Mouse (Mus musculus) embryonic stem cell, embryonic (primary cell): ENCODE data around the gene Olfr316.

Experiments used
- CTCF ChIA-PET, 4 experiments: fragments of 300-600 bp in 2 of 4; fragments of 350-600 bp in 2 of 4; sonication (Branson Sonifier 250); formaldehyde crosslinking; loops; one replicate each; lab custom pipeline; 2022; ENCODE audit warnings: inconsistent platforms in 2 of 4; lab: Charles Lee
- POLR2A ChIA-PET, 4 experiments: fragments of 300-600 bp in 2 of 4; fragments of 350-600 bp in 2 of 4; sonication (Branson Sonifier 250); formaldehyde crosslinking; loops; one replicate each; lab custom pipeline; 2022; ENCODE audit warnings: antibody characterized with exemption in 4 of 4, inconsistent platforms in 1 of 4; lab: Charles Lee

Gene Olfr316

DNA sequence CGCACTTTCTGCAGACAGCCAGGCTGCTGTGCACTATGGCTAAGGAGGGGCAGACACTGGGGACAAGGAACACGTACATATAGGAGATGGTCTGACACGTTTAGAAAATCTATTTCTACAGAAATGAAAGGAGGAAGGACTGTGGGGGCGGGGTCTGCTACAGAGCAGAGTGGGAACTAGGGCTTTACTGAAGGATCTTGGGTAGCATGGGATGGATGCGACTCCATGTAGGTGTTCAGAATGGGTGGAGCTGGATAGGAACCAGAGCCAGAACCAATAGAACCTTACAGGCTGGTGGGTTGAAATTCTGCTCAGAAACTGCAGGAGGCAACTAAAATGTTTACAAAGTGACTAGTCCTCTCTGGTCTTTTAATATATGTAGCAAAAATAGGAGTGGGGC, 47.2 kb downstream of the Olfr316 start:
- POLR2A ChIA-PET: interaction anchor here in 1 of 4 experiments (4.2 kb wide), 1 partner anchor 12 kb away, joined by 12 read pairs; no protein-coding TSS in a partner anchor
- CTCF ChIA-PET: interaction anchor here in 1 of 4 experiments (0.5 kb wide), 1 partner anchor 851 kb away, joined by 7 read pairs; no protein-coding TSS in a partner anchor

DNA sequence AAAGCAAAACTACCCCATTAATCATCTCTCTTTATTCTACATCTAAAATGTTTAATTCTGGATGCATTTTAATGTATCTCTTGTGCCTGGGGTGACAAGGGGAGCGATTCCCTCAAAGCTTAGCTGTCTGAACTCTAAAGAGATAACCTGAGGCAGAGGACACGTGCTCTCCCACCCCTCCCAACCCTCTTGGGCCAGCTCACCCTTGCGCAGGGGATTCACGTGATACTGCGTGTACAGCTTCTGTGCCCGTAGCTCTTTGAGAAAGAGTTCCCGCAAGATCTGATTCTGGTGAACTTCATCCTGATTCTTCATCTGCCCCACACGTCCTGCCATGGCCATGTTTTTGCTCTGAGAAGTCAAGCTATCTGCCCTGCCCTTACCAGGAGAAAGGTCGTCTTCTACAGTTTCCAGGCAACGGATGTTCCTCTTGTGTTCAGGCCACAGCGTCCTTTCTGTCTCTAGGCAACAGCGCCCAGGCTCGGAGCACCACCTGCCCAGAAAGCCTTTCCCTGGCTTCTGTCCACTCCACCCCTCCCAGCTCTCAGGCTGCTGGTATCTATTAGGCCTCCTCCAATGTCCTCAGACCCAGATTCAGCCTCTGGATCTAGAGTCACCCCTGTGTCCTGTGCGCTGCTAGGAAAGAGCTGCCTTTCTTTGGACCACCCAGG, 49.2 kb downstream of the Olfr316 start, which contains the start of gene Fam183b:
Fam183b (minus strand) TSS at position 403 of the 671 bp plus-strand sequence.
- ChIA-PET CTCF (interaction anchor here (0.5 to 1.9 kb wide), 7 partner anchors 10 to 724 kb away, joined by 3 to 7 read pairs (median 4); no protein-coding TSS in a partner anchor), POLR2A (interaction anchor here in 3 of 4 experiments (0.5 to 4.2 kb wide), 9 partner anchors 10 to 853 kb away, joined by 3 to 12 read pairs (median 3); partner anchors contain the start of genes Hist3h2a (in 1 of the 3), Mrpl22 (in 1 of the 3), Sh3bp5l (in 1 of the 3) and Trim17 (in 1 of the 3))

GRCm38 (mm10) chr11:58803871-58804270, 51.3 kb downstream of the Olfr316 start:
- ChIA-PET CTCF (no interaction called here), POLR2A (no interaction called here)

- CTCF ChIA-PET: no interaction called here
- POLR2A ChIA-PET: no interaction called here
Measured at GRCm38 (mm10) chr11:58804393-58804792, 51.9 kb downstream of the Olfr316 start.
